Mouse (Mus musculus) adrenal gland, postnatal 25 days (tissue): ENCODE measurements at regions not wholly inside any gene's neighbourhood (a gene's known extent, or its start where the extent isn't known, plus 50 kb on each side); places are given as distances from the start of the nearest gene placed in this dataset.

Source experiments
- DNase-seq: peaks from one replicate; pipeline ENCODE4 v3.0.0; 2021; ENCODE audit warnings: mixed read lengths

- DNase-seq = no peak
Observed at GRCm38 (mm10) chr9:117967080-117967479, 73.2 kb upstream of the Azi2 start.

- DNase-seq = no peak
Observed at GRCm38 (mm10) chr9:117966326-117966989, 73.8 kb upstream of the Azi2 start.

GRCm38 (mm10) chr9:117962088-117963030 lies 77.9 kb upstream of the Azi2 start:
- DNase-seq = no peak

GRCm38 (mm10) chr9:117959845-117960244 lies 80.5 kb upstream of the Azi2 start:
- no peak for DNase-seq

- DNase-seq = no peak
Observed at GRCm38 (mm10) chr9:117957195-117957594, 83.1 kb upstream of the Azi2 start.

- no peak for DNase-seq
Observed at GRCm38 (mm10) chr9:117956691-117957090, 83.6 kb upstream of the Azi2 start.

GRCm38 (mm10) chr9:117927466-117927847 lies 112.8 kb upstream of the Azi2 start:
- no peak for DNase-seq

- no peak for DNase-seq
Observed at GRCm38 (mm10) chr9:117926700-117927465, 113.4 kb upstream of the Azi2 start.

- no peak for DNase-seq
Observed at GRCm38 (mm10) chr9:117922992-117923391, 117.3 kb upstream of the Azi2 start.

- no peak for DNase-seq
Observed at GRCm38 (mm10) chr9:117907895-117908424, 132.3 kb upstream of the Azi2 start.

- DNase-seq = peak; percentile 27
Observed at GRCm38 (mm10) chr9:117905045-117905747, 135.1 kb upstream of the Azi2 start.

GRCm38 (mm10) chr9:117904621-117905020 lies 135.7 kb upstream of the Azi2 start:
- no peak for DNase-seq

GRCm38 (mm10) chr9:117903025-117903424 lies 137.3 kb upstream of the Azi2 start:
- peak; percentile 17 for DNase-seq

- no peak for DNase-seq
Observed at GRCm38 (mm10) chr9:117902239-117902939, 137.9 kb upstream of the Azi2 start.

GRCm38 (mm10) chr9:117900631-117901030 lies 139.7 kb upstream of the Azi2 start:
- no peak for DNase-seq

GRCm38 (mm10) chr9:117896517-117896916 lies 143.8 kb upstream of the Azi2 start:
- no peak for DNase-seq

- DNase-seq = no peak
Observed at GRCm38 (mm10) chr9:117892601-117893000, 147.7 kb upstream of the Azi2 start.

- no peak for DNase-seq
Observed at GRCm38 (mm10) chr9:117873172-117873571, 167.1 kb upstream of the Azi2 start.

GRCm38 (mm10) chr9:117872387-117873081 lies 167.8 kb upstream of the Azi2 start:
- DNase-seq = peak; percentile 38

GRCm38 (mm10) chr9:117872021-117872386 lies 168.3 kb upstream of the Azi2 start:
- no peak for DNase-seq

- no peak for DNase-seq
Observed at GRCm38 (mm10) chr9:117870616-117871015, 169.7 kb upstream of the Azi2 start.
